Mouse (Mus musculus) adrenal gland, postnatal 36 days (tissue): ENCODE measurements around the gene Gm28102. TPM values are rescaled to one million over a fixed set of nuclear protein-coding genes. Genes with fewer than 3 reads are reported as not detected.
"Not testable (repeated sequence)": the region's sequence is repeated elsewhere in the genome, so short reads cannot be mapped to it uniquely, and the experiment has no call there.

Experiments
- DNase-seq, 2 experiments: peaks; one replicate each; pipeline ENCODE4 v3.0.0; 2021; ENCODE audit warnings: mixed read lengths in 1 of 2
- long read RNA-seq, 2 experiments: library from polyadenylated mRNA; stranded (forward); transcript quantifications; one replicate each; pipeline ENCODE4 v2.0.0; 2021; ENCODE audit warnings: borderline sequencing depth in 2 of 2
- total RNA-seq, 2 experiments: library from RNA; stranded (reverse); gene quantifications; 2 replicates each; pipeline ENCODE4 v1.2.3; 2021

Gene Gm28102
- not detected for total RNA-seq
- long read RNA-seq, experiment 1, result 0 reads
- long read RNA-seq, experiment 2, result 0 reads

DNA sequence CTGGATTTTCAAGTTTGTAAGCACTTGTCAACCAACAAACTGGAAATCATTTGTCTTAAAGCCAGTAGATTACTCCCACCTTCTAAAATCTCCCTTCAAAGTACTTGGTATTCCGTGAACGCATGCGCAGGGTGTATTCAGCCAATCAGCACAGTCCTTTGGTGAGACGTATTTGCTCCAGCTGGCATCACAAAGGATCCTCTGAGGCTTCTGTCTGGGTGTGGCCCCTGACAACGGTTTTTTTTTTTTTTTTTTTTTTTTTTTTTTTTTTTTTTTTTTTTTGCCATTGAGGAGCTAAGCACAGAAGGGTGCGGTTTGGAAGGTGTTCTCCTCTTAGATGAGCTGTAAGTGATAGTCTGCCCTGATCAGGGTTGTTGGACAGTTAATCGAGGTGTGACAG lies at the start of gene Gm28102:
TSS of gene Gm28102 (plus strand) at position 301 of the 400 bp plus-strand sequence.
- not testable (repeated sequence) for DNase-seq
